Mouse (Mus musculus) gastrocnemius, adult 2 months (tissue): Measurements from ENCODE around the gene Prdx6b. TPM values are rescaled to one million over a fixed set of nuclear protein-coding genes. Genes with fewer than 3 reads are reported as not detected.

ENCODE experiments used
- DNase-seq: peaks from one replicate; pipeline ENCODE4 v3.0.0; 2022
- H3K27ac ChIP-seq: fragments of 200-600 bp; 2 replicates; pipeline ENCODE4 v1.8.1; 2022; ENCODE audit warnings: mild to moderate bottlenecking
- H3K4me3 ChIP-seq: fragments of 200-600 bp; 2 replicates; pipeline ENCODE4 v1.8.1; 2022; ENCODE audit warnings: mild to moderate bottlenecking, moderate library complexity
- CTCF ChIP-seq: fragments of 200-600 bp; IDR thresholded peaks from 2 replicates; pipeline ENCODE4 v1.8.1; 2022; ENCODE audit warnings: antibody characterized with exemption, mild to moderate bottlenecking, moderate library complexity
- intact Hi-C: fragments of 180-260 bp; cut with DNase I; formaldehyde crosslinking; loops from one replicate; pipeline ENCODE4 v1.15.1; 2025
- total RNA-seq, 2 experiments: library from RNA; stranded (reverse); gene quantifications; 2 replicates each; pipeline ENCODE4 v1.2.3; 2021

Prdx6b gene
- total RNA-seq, 2 experiments from 2014 or later = not detected

DNA sequence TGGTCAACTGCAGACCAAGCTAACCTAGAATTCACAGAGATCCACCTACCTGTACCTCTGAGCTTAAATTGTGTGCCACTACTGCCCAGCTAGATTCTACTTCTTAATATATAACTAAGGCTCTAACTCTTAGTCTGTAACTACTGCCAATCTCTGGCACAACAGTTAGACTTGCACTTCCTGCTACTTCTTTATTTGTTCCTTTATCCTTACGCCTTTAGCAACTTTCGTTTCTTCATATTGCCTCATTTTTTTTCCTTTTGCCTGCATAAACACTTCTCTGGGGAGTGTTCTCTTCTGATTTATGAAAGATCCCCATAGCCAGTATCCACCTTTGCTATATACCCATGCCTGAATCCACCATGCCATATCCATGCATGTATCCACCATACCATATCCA lies 11.7 kb downstream of the Prdx6b start:
- intact Hi-C loops = no loop called here
- TF ChIP-seq CTCF = no peak

DNA sequence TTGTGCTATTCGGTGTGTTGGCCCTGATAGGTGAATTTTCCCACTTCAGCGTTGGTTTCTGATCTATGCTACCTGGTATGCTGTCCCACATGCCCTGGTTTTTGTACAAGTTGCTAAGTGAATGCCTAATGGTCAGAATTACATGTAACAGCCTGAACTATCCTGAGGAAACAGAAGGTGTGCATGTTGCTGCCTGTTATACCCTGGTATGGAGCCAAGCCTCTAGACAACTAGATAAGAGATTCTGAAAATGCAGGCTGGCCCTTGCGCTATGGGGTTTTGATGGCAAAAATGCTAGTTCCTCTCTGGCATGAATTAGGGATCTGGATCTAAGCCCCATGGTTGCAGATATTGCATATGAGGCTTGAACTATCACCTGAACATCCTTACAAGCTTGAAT lies 15.4 kb downstream of the Prdx6b start:
- intact Hi-C loops = no loop called here
- no peak for DNase-seq

More for the DNA sequence above, 11.7 kb downstream of the Prdx6b start:
- no peak overlapping the region for H3K27ac ChIP-seq
- no peak overlapping the region for H3K4me3 ChIP-seq
- no peak for DNase-seq

DNA sequence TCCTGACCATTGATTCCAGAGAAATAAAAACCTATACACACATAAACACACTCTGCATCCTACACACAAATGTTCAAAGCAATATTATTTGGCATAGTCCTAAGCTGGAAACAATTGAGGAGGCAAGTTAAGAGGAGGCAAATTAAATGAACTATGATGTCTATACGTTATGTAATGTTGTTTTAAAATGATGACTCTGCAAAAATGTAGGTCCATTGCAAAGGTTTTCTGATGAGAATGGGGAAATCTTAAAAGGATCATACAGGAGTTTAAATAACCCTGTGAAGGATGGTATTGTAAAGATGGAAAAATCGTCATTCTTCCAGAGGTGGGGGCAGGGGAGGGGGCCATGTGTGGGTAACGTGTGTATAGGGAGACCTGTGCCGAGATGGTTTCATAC lies 17.5 kb downstream of the Prdx6b start:
- no peak overlapping the region for H3K27ac ChIP-seq
- no peak for DNase-seq
- intact Hi-C loops = no loop called here
- no peak overlapping the region for H3K4me3 ChIP-seq
- TF ChIP-seq CTCF = no peak

More for the DNA sequence above, 15.4 kb downstream of the Prdx6b start:
- no peak for TF ChIP-seq CTCF
- H3K27ac ChIP-seq = no peak overlapping the region
- no peak overlapping the region for H3K4me3 ChIP-seq

DNA sequence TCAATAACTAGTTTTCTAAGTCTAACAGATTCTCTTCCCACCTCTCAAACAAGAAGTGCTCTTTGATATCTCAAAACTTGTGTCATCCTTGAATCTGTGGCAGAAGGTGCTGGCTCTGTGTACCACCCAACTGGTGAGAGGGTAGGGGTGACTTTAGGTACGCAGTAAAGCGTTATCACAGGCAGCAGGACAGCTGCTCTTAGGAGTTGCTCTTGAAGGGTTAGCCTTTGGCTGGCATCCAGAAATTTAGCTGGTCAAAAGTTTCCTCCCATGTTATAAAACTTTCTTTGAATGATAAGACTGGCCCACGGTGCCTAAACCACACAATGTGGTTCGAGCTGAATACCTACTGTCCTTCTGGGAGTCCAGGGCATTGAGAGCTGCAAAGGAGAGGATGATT lies 18.5 kb downstream of the Prdx6b start:
- intact Hi-C loops = no loop called here

DNA sequence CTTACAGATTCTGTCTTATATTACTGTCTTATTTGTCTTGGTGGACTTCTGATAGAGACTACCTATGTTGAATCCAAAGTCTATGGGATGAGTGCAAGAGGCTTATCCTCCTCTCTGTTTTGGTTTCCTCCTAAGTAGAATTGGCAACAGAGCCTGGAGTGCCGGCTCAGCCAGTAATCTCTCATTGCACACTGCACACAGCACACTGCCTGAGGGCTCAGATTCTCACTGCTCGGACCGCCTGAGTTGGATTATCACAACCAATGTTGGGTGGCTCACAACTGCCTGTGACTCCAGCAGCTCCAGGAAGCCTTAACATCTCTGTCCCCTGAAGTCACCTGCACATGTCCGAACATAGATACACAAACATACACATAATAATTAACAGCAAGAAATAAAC lies 19.1 kb downstream of the Prdx6b start:
- no peak for DNase-seq
- intact Hi-C loops = no loop called here
- Histone ChIP-seq H3K4me3 (no peak overlapping the region), H3K27ac (no peak overlapping the region)
- TF ChIP-seq CTCF = no peak

More for the DNA sequence above, 18.5 kb downstream of the Prdx6b start:
- H3K4me3 ChIP-seq = no peak overlapping the region
- TF ChIP-seq CTCF = no peak
- H3K27ac ChIP-seq = no peak overlapping the region
- no peak for DNase-seq

DNA sequence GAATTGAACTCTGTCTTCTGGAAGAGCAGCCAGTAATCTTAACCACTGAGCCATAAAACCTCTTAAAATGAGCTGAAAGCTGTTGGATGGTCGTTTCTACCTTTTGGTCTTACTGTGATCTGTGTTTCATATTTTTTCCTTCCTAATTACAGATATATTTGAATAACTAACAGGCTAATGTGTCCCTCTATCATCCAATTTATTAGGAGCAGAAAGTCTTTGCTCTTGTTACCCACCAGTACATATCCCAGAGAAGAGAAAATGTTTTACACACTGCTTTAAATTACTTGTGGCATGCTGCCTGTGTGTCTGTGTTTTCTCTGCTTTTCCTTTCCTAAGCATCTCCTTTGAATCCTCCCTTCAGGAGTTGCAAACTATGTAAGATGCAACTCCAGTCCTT lies 21.9 kb downstream of the Prdx6b start:
- intact Hi-C loops = no loop called here
- Histone ChIP-seq H3K4me3 (peak overlapping the region; percentile 80; the same call in 1 of the 2 replicates), H3K27ac (peak overlapping the region; percentile 95; the same call in 1 of the 2 replicates)
- DNase-seq = no peak
- no peak for TF ChIP-seq CTCF

DNA sequence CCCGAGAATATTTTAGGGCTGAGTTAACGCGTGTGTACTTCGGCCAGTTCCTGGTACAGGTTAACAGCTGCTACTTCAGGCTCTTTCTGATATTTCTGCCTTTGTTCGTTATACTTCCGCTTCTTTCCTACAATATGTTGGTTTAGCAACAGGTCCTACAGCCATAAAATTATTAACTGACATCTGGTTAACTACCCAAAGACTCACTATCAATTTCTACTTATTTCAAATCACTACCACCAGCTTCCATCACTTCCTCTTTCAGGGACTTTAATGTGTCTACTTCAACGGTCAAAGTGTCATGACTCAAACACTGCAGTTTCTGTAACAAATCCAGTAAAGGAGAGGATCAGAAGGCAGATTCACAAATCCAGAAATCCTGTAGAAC lies 22.6 kb downstream of the Prdx6b start:
- peak overlapping the region; percentile 80 for H3K4me3 ChIP-seq
- DNase-seq = no peak
- intact Hi-C loops = no loop called here
- H3K27ac ChIP-seq = peak overlapping the region; percentile 95
- no peak for TF ChIP-seq CTCF

DNA sequence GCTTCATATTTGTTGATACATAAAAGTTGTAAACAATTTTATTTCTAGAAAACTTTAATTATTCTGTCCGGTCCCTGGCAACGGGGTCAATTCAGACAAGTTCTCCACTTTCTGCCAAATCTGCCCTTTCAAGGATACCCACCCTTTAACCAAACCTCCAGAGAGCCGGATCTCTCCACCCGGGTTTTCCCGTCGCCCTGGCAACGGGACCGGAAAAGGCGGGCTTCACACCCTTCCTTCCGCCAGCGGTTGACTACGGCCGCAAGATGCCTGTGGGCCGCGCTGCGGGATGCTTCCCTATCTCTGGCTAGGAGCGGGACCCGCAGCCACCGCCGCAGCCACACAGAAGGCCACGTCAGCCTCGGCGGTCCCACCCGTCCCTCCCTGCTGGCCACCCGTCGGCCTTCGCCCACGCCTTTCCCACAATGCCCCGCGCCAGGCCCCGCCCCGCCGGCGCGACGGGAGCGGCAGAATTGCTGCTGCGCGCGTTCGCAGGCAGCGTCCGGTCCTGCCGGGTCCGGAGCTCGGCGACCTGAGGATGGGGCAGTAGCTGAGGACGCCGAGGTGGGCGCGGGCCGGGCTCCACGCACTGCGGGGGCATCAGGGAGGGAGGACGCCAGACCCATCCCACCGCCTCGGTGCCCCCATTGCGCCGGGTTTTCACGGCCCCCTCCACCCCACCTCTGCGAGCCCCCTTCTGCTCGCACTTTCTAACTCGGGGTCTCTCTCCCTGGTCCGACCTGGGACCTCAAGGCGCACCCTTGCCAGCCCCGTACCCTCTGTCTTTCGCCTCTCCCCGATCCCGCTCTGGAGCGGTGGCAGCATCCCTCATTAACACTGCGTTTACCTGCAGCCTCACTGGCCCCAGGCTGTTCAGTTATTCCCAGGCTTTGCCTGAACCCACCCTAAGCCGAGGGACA lies 23.2 kb downstream of the Prdx6b start, which contains the start of gene Dnajc10:
Gene Dnajc10 (plus strand): TSS at position 225 of the 920 bp plus-strand sequence.
- Histone ChIP-seq H3K4me3 (peak within 1 kb of the TSS; percentile 80), H3K27ac (peak within 1 kb of the TSS; percentile 95)
- intact Hi-C loops = no loop called here
- no peak for TF ChIP-seq CTCF
- DNase-seq = peak; percentile 94

DNA sequence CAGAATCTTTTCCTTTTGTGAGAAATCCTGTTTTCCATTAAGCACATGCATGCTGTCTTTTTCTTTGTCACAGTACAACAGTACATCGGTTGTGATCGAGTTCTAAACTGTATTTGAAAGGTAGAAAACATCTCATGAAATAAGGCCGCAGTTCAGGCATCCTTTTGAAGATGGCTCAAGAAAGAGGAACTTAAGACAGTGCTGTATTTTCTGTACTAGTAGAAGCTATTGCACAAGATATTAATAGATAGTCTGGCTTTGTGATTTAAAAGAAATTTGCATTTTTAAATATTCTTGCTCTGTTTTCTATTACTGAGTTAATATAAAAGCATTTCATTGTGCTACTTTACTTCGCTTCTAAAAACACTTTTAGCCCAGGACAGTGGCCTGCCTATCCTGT lies 30.6 kb downstream of the Prdx6b start:
- H3K27ac ChIP-seq = no peak overlapping the region
- H3K4me3 ChIP-seq = no peak overlapping the region
- TF ChIP-seq CTCF = no peak
- intact Hi-C loops = no loop called here
- no peak for DNase-seq

DNA sequence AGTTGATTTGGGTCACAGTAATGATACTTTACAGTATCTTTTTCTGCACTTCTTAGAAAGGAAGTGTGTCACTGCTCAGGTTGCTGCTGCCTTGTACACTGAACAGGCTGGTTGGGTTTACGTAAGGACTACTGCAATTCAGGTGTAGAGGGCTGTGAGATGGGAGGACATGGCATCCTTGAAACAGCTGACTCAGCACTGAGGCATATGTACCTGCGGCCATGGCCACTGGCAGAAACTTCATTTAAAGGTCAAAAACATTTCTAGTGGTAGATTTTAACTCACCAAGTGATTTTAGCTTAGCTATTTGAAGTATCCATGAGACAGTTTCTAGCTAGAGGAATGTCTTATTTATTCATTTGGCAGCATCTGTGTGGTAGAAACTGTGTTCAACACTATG lies 33.5 kb downstream of the Prdx6b start:
- Histone ChIP-seq H3K4me3 (no peak overlapping the region), H3K27ac (no peak overlapping the region)
- no peak for TF ChIP-seq CTCF
- no peak for DNase-seq
- intact Hi-C loops = no loop called here

DNA sequence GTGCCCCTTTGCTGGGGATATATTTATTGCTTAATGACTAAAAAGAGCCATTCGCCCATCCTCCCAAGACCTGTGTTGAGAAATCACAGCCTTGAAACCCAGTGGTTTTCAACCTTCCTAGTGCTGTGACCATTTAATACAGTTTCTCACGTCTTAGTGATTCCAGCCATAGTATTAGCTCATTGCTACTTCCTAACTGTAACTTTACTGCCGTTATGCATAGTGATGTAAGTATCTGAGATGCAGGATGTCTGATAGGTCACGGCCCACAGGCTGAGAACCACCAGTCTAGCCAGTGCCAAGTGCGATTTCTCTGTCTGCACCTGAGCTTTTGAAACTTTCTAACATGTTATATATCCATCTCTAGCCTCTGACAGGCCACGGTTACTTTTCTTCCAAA lies 35.0 kb downstream of the Prdx6b start:
- Histone ChIP-seq H3K27ac (no peak overlapping the region), H3K4me3 (no peak overlapping the region)
- no peak for TF ChIP-seq CTCF
- DNase-seq = no peak
- intact Hi-C loops = no loop called here

DNA sequence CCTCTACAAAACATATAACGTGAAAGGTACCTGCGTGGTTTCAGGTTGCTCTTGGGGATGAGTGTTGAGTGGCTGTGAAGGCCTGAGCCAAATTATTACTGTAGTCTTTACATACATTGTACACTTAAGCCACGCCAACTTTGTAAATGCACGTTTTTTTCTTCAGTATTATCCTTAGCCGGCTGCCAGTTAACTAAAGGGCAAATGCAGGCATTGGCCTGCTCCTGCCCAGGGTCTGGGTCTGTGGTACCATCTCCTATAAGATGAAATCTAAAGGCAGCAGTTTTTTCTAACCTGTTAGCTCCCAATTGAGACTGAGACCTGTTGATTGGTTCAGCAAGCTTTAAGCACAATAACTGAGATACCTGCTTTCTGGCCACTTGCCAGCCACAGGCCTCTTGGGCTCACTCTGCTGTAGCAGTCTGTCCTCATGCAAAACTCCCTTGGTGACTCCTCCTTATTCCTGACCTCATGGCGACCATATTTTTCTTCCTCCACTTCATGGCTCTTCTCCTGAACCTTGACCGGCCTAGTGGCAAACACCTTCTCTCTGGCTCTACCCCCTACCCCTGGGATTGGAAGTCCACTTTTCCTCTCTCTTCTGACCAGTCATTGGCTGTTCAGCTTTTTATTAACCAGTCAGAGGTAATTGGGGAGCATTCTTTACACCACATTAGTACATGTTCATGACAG lies 36.8 kb downstream of the Prdx6b start:
- H3K27ac ChIP-seq = no peak overlapping the region
- no peak for DNase-seq
- TF ChIP-seq CTCF = no peak
- intact Hi-C loops = no loop called here
- no peak overlapping the region for H3K4me3 ChIP-seq

DNA sequence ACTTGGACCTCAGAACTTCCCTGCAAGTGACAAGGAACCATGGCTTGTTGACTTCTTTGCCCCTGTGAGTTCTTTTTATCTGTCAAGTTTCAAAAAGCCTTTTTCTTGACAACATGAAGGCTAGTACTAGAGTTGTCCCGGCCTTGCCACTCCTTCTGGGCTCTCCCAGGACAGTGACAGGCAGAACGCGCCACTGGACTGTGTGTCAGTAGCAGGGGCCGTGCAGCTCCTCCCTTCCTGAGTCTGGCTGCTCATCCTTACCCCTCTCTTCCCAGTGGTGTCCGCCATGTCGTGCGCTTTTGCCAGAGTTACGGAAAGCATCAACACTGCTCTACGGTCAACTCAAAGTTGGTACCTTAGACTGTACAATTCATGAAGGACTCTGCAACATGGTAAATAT lies 48.3 kb downstream of the Prdx6b start:
- no peak overlapping the region for H3K4me3 ChIP-seq
- intact Hi-C loops = no loop called here
- no peak overlapping the region for H3K27ac ChIP-seq
- no peak for TF ChIP-seq CTCF
- no peak for DNase-seq

Other genes with a start within 250 kb of the Prdx6b start
- 1 to 10 TPM; 1.6 to 2.4 TPM for gene Pde1a, start 163.0 kb upstream of the Prdx6b start, total RNA-seq
- gene Dnajc10, start 23.0 kb downstream of the Prdx6b start, total RNA-seq = 10 to 100 TPM; 21.0 to 24.9 TPM
- 10 to 100 TPM in 1 of 2 experiments, 1 to 10 TPM in 1; 6.7 to 28.1 TPM for gene Frzb, start 155.2 kb downstream of the Prdx6b start, total RNA-seq